In the genomic region with DNA sequence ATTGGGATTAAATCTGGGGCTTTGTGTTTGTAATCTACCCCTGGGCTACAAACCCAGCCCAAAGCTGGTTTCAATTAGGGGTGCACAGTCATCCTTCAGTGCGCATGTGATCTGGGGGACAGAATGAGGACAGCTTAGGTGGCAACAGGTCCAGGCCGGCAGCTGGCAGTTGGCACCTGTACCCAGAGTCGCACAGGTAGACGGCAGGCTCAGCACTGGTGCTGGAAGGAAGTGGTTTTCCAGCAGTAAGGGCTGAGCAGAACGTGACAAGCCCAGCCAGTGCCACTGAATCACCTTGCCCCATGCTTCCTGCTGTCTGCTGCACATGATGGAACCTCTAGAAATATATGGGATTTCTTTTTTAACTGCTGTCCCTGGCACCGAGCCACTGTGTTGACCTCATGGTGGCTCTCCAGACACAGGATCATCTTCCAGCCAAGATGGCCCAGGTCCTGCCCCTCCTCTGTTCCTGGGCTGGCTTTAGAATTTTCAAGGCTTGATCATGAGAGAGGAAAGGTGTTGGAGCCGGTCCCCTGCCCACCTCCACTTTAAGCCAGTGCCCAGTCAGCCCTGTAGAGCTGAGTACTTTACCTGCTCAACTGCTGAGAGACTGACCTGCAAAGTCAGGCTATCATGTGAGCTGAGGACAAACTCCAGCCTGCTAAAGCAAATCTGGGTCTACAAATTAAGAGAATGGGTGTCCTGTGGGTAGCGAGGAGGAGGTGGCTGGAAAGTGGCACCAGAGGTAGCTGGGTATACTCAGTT, we compare ENCODE assay signal across 20 mouse cellular contexts. TPM values are rescaled to one million over a fixed set of nuclear protein-coding genes. Genes with fewer than 3 reads are reported as not detected.
DNase-seq lines count a peak whose midpoint lies in the region; ATAC-seq lines count a peak whose summit lies in the region.
"Had no signal": no experiment of that assay in that cellular context is flagged by ENCODE, and none has a peak within 500 bp of the region (broad histone marks: within the 10 kb centered on the region; RNA-seq: fewer than 3 reads in every experiment).

No protein-coding gene starts in this region.

- no peak for ATAC-seq in kidney, embryonic 16.5 days (ENCODE audit: low FRiP score, low TSS enrichment)
- no peak for ATAC-seq in hindbrain, embryonic 12.5 days (ENCODE audit: low FRiP score)
- ATAC-seq: forebrain, embryonic 16.5 days; inflammation-experienced regulatory T-cells, adult 6 months; lung, postnatal 0 days had no signal

- no peaks in the 10 kb centered on the region for H3K36me3 ChIP-seq in kidney, embryonic 16.5 days (ENCODE audit: insufficient read depth, low read length)
- H3K36me3 ChIP-seq in hindbrain, embryonic 12.5 days, result no peaks in the 10 kb centered on the region
- H3K36me3 ChIP-seq: embryonic facial prominence, embryonic 12.5 days; hindbrain, embryonic 13.5 days; limb, embryonic 15.5 days had no signal

- no peaks in the 10 kb centered on the region for H3K9me3 ChIP-seq in kidney, embryonic 16.5 days (ENCODE audit: low read length)
- H3K9me3 ChIP-seq in hindbrain, embryonic 12.5 days (replicated peaks), result no peaks in the 10 kb centered on the region
- H3K9me3 ChIP-seq: embryonic facial prominence, embryonic 12.5 days; hindbrain, embryonic 13.5 days; limb, embryonic 15.5 days had no signal

- H3K27me3 ChIP-seq in kidney, embryonic 16.5 days (ENCODE audit: insufficient read depth, low read length), result no peaks in the 10 kb centered on the region
- no peaks in the 10 kb centered on the region for H3K27me3 ChIP-seq in hindbrain, embryonic 12.5 days
- H3K27me3 ChIP-seq: embryonic facial prominence, embryonic 12.5 days; hindbrain, embryonic 13.5 days; limb, embryonic 15.5 days had no signal

- peak; percentile 81 for DNase-seq in kidney, adult 11 months
- peak; percentile 53 for DNase-seq in MN1 (ENCODE audit: low spot score)
- peak; percentile 67 to 83 for DNase-seq in kidney, postnatal 25 days
- peak; percentile 31 for DNase-seq in thymus, postnatal 14 days
- DNase-seq in ovary, adult 18-20 months (ENCODE audit: low spot score), result no peak
- DNase-seq in lung, postnatal 14 days, result no peak
- DNase-seq: adrenal gland, adult 2 months; B cell, adult 2 months; cerebellum, adult 8-10 months; heart, postnatal 10 days; midbrain, embryonic 14.5 days had no signal

- WGBS in kidney, embryonic 16.5 days, result 85% methylated on average over 8 of the region's 8 CpGs
- WGBS in hindbrain, embryonic 12.5 days, result 87% methylated on average over 8 of the region's 8 CpGs

- H3K4me3 ChIP-seq in kidney, embryonic 16.5 days (ENCODE audit: low read length), result no peak overlapping the region
- no peak overlapping the region for H3K4me3 ChIP-seq in hindbrain, embryonic 12.5 days
- H3K4me3 ChIP-seq: embryonic facial prominence, embryonic 12.5 days; hindbrain, embryonic 13.5 days; limb, embryonic 15.5 days had no signal

- peaks cover 16% of the 10 kb centered on the region for H3K4me1 ChIP-seq in kidney, embryonic 16.5 days (ENCODE audit: insufficient read depth, low read length)
- H3K4me1 ChIP-seq in hindbrain, embryonic 12.5 days, result peaks cover 10% of the 10 kb centered on the region; the same call in 1 of the 2 replicates

- H3K4me2 ChIP-seq in kidney, embryonic 16.5 days (replicated peaks; ENCODE audit: low read depth, low read length), result no peak overlapping the region
- H3K4me2 ChIP-seq in hindbrain, embryonic 12.5 days (replicated peaks), result no peak overlapping the region
- H3K4me2 ChIP-seq: embryonic facial prominence, embryonic 12.5 days; heart, embryonic 11.5 days; hindbrain, embryonic 13.5 days; limb, embryonic 15.5 days had no signal

- H3K27ac ChIP-seq in kidney, embryonic 16.5 days (ENCODE audit: low read length), result no peak overlapping the region
- no peak overlapping the region for H3K27ac ChIP-seq in hindbrain, embryonic 12.5 days
- H3K27ac ChIP-seq: embryonic facial prominence, embryonic 12.5 days; hindbrain, embryonic 13.5 days; limb, embryonic 15.5 days had no signal

- H3K9ac ChIP-seq in kidney, embryonic 16.5 days (replicated peaks; ENCODE audit: low read length), result no peak overlapping the region
- H3K9ac ChIP-seq in hindbrain, embryonic 12.5 days, result no peak overlapping the region
- H3K9ac ChIP-seq: embryonic facial prominence, embryonic 12.5 days; hindbrain, embryonic 13.5 days; limb, embryonic 15.5 days had no signal

RNA-seq across cellular contexts. Expression of a gene that starts 7.4 kb away (rescaled TPM):
- 27.7 and 30.7 TPM in 2 replicates for polyA plus RNA-seq in kidney, embryonic 16.5 days (2015; fragmentation: Nextera tagmentation; extraction: Ambion mirVana)
- polyA plus RNA-seq in hindbrain, embryonic 12.5 days (2016; fragmentation: Nextera tagmentation; extraction: Ambion mirVana), result 2.7 and 3.9 TPM in 2 replicates

Comparison
In these comparisons a context has a peak if more than half of its experiments do, and no peak if none do; other contexts are left out.
1. DNase-seq: peak in kidney, adult 11 months (single experiment), MN1 (single experiment), kidney, postnatal 25 days (2 of 2) and thymus, postnatal 14 days (single experiment); none in ovary, adult 18-20 months (single experiment) and lung, postnatal 14 days (single experiment).